Mouse (Mus musculus): ENCODE data around the gene Pnliprp2.

DNA sequence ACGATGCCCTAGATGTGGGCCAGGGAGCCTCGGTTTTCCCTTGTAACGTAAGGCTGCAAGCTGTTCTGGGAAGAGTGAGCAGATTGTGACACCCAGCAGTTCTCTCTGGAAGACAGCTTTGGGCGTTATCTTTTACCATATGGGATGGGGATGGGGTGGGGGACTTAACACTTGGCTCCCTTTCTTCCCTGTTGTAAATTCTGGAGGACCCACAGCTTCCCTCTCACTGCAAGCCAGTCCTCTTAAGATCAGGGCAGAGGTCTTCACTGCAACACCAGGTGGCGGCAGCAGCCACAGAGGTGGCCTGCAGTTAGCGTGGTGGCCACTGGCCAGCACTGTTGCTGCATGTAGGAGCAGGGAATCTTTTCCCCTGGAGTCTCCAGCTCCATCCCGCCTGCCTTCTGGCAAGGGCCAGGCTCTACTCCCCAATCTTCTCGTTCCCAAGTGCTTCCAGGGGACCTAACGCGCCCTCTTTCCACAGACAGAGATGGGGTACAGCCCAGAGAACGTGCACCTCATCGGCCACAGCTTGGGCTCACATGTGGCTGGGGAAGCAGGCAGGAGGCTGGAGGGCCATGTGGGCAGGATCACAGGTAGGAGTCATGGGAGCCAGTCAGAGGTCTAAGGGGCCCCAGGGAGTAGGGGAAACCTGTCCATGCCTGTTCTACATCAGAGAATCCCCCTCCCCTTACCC, 3.5 kb downstream of the Pnliprp2 start:
- no peak for TF ChIP-seq ZNF384 (IDR thresholded peaks at IDR 0.05; ENCODE audit: low read depth, low read length)
- TF ChIP-seq POLR2A (IDR thresholded peaks at IDR 0.05; ENCODE audit: low read depth, low read length), result no peak
- no peak for TF ChIP-seq USF2 (conservative IDR thresholded peaks at IDR 0.05; ENCODE audit: low read depth, low read length)
- no peak for TF ChIP-seq PAX5 (IDR thresholded peaks at IDR 0.05; ENCODE audit: low read length)
- TF ChIP-seq MAFK (IDR thresholded peaks at IDR 0.05; ENCODE audit: insufficient replicate concordance, low read length), result no peak
- TF ChIP-seq CTCF (conservative IDR thresholded peaks at IDR 0.05 in 1 of 2, IDR thresholded peaks at IDR 0.05 in 1 of 2; ENCODE audit: low read depth in 2 of 2, low read length in 2 of 2), result peak; percentile 24 to 97; a peak in 3 of 4 replicates
- no peak for TF ChIP-seq JUN (IDR thresholded peaks at IDR 0.05; ENCODE audit: insufficient read depth, low read depth, low read length)
- TF ChIP-seq BHLHE40 (IDR thresholded peaks at IDR 0.05; ENCODE audit: low read depth, low read length), result no peak

Data from CH12.LX (cell line).